Mouse (Mus musculus) lung, adult 2 months (tissue): Measurements from ENCODE around the gene Pacrg.

Experiments used
- CTCF ChIP-seq: fragments of 200-500 bp; IDR thresholded peaks from 2 replicates; pipeline ENCODE4 v1.5.1; 2011; ENCODE audit warnings: mild to moderate bottlenecking, low read length, control low read depth; ENCODE audit not compliant: insufficient read depth
- POLR2A ChIP-seq: fragments of 200-500 bp; IDR thresholded peaks from 2 replicates; pipeline ENCODE4 v1.6.1; 2011; ENCODE audit warnings: low read depth, mild to moderate bottlenecking, control low read depth, low read length, borderline replicate concordance; ENCODE audit errors: extremely low read depth

- TF ChIP-seq CTCF (no peak), POLR2A (no peak)
These were observed 34.4 kb upstream of the Pacrg start for GRCm38 (mm10) chr17:10874208-10875187.
